ENCODE assay signal across 11 mouse cellular contexts in the genomic region with DNA sequence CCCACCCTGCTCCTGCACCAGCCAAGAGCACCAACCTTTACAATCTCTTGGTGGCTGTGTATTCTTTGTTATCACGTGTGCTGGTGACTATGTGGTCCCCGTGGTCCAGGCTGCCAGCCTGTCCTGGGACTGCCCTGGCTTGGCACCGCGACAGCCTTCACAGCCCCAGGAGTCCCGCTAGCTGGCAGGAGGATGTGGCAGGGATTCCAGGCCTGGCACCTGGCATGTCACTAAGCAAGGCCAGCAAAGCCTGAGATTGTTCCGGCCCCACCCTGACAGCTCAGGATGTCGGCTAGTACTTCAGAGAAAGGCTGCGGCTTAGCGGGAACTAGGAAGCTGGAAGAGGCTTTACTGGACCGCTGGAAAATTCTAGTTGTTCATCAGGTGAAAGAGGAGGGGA.
DNase-seq lines count a peak whose midpoint lies in the region; ATAC-seq lines count a peak whose summit lies in the region.
"Had no signal": no experiment of that assay in that cellular context is flagged by ENCODE, and none has a peak within 500 bp of the region (broad histone marks: within the 10 kb centered on the region; RNA-seq: fewer than 3 reads in every experiment).

No protein-coding gene starts in this region.

- no peak overlapping the region for H3K9ac ChIP-seq in midbrain, embryonic 14.5 days (replicated peaks; ENCODE audit: low read length)
- H3K9ac ChIP-seq in midbrain, embryonic 15.5 days: no peak overlapping the region
- H3K9ac ChIP-seq: lung, embryonic 15.5 days; stomach, embryonic 15.5 days had no signal

- 0 out of 2 replicates have a peak overlapping the region, but pooled peaks have one; percentile 5 for H3K27ac ChIP-seq in midbrain, embryonic 14.5 days (replicated peaks; ENCODE audit: low read depth, low read length)
- no peak overlapping the region for H3K27ac ChIP-seq in midbrain, embryonic 15.5 days

- no peaks in the 10 kb centered on the region for H3K9me3 ChIP-seq in midbrain, embryonic 14.5 days (ENCODE audit: control insufficient read depth, low read length)
- H3K9me3 ChIP-seq in midbrain, embryonic 15.5 days: no peaks in the 10 kb centered on the region
- H3K9me3 ChIP-seq: lung, embryonic 15.5 days; stomach, embryonic 15.5 days had no signal

- H3K4me3 ChIP-seq in midbrain, embryonic 14.5 days (replicated peaks; ENCODE audit: low read depth, low read length): no peak overlapping the region
- H3K4me3 ChIP-seq in midbrain, embryonic 15.5 days: no peak overlapping the region
- H3K4me3 ChIP-seq: lung, embryonic 15.5 days; stomach, embryonic 15.5 days had no signal

- no peaks in the 10 kb centered on the region for H3K36me3 ChIP-seq in midbrain, embryonic 14.5 days (ENCODE audit: control insufficient read depth, insufficient read depth, low read length)
- H3K36me3 ChIP-seq in midbrain, embryonic 15.5 days (replicated peaks): no peaks in the 10 kb centered on the region
- H3K36me3 ChIP-seq: lung, embryonic 15.5 days; stomach, embryonic 15.5 days had no signal

- peak; percentile 81 for DNase-seq in adrenal gland, postnatal 10 days
- no peak for DNase-seq in adrenal gland, adult 18-20 months (ENCODE audit: low spot score in 2 of 2)
- no peak for DNase-seq in midbrain, embryonic 14.5 days
- peak; percentile 53 for DNase-seq in heart, adult 8-10 months (ENCODE audit: low spot score)
- peak; percentile 43 for DNase-seq in lung, postnatal 25 days (ENCODE audit: low spot score)
- DNase-seq in natural killer cell, adult 2 months (ENCODE audit: low spot score in 2 of 2): no peak
- DNase-seq: embryo, embryonic 11 days had no signal

- no peak for ATAC-seq in midbrain, embryonic 14.5 days (ENCODE audit: low FRiP score, low TSS enrichment)
- ATAC-seq in midbrain, embryonic 15.5 days (replicated peaks): no peak
- no peak for ATAC-seq in inflammation-experienced regulatory T-cells, adult 6 months

- H3K27me3 ChIP-seq in midbrain, embryonic 14.5 days (ENCODE audit: control insufficient read depth, insufficient read depth, low read length): no peaks in the 10 kb centered on the region
- no peaks in the 10 kb centered on the region for H3K27me3 ChIP-seq in midbrain, embryonic 15.5 days (replicated peaks)
- H3K27me3 ChIP-seq: lung, embryonic 15.5 days; stomach, embryonic 15.5 days had no signal

- WGBS in midbrain, embryonic 14.5 days: 86% methylated on average over 10 of the region's 10 CpGs
- WGBS in midbrain, embryonic 15.5 days: 75% methylated on average over 10 of the region's 10 CpGs

- H3K4me1 ChIP-seq in midbrain, embryonic 14.5 days (ENCODE audit: control insufficient read depth, insufficient read depth, low read length): 0 out of 2 replicates have a peak, but pooled peaks cover 5% of the 10 kb centered on the region
- peaks cover 52% of the 10 kb centered on the region for H3K4me1 ChIP-seq in midbrain, embryonic 15.5 days

- H3K4me2 ChIP-seq in midbrain, embryonic 14.5 days (ENCODE audit: low read length): no peak overlapping the region
- H3K4me2 ChIP-seq in midbrain, embryonic 15.5 days: no peak overlapping the region
- H3K4me2 ChIP-seq: lung, embryonic 15.5 days; stomach, embryonic 15.5 days had no signal

Comparison
In these comparisons a context has a peak if more than half of its experiments do, and no peak if none do; other contexts are left out.
1. DNase-seq: peak in adrenal gland, postnatal 10 days (single experiment), heart, adult 8-10 months (single experiment) and lung, postnatal 25 days (single experiment); none in adrenal gland, adult 18-20 months (0 of 2), midbrain, embryonic 14.5 days (single experiment) and natural killer cell, adult 2 months (0 of 2).